Mouse (Mus musculus) gastrocnemius, adult 2 months (tissue): ENCODE data around the gene Crispld2. TPM values are rescaled to one million over a fixed set of nuclear protein-coding genes. Genes with fewer than 3 reads are reported as not detected.

Experiments
- DNase-seq: peaks from one replicate; pipeline ENCODE4 v3.0.0; 2022
- H3K27ac ChIP-seq: fragments of 200-600 bp; 2 replicates; pipeline ENCODE4 v1.8.1; 2022; ENCODE audit warnings: mild to moderate bottlenecking
- H3K4me3 ChIP-seq: fragments of 200-600 bp; 2 replicates; pipeline ENCODE4 v1.8.1; 2022; ENCODE audit warnings: mild to moderate bottlenecking, moderate library complexity
- CTCF ChIP-seq: fragments of 200-600 bp; IDR thresholded peaks from 2 replicates; pipeline ENCODE4 v1.8.1; 2022; ENCODE audit warnings: antibody characterized with exemption, mild to moderate bottlenecking, moderate library complexity
- intact Hi-C: fragments of 180-260 bp; cut with DNase I; formaldehyde crosslinking; loops from one replicate; pipeline ENCODE4 v1.15.1; 2025
- long read RNA-seq, 2 experiments: library from polyadenylated mRNA; stranded (forward); transcript quantifications; one replicate each; pipeline ENCODE4 v2.0.0; 2021
- total RNA-seq, 2 experiments: library from RNA; stranded (reverse); gene quantifications; 2 replicates each; pipeline ENCODE4 v1.2.3; 2021

The Crispld2 gene
- 10 to 100 TPM in 1 of 2 experiments, 1 to 10 TPM in 1; 9.5 to 19.6 TPM for total RNA-seq
- long read RNA-seq, experiment 1, full-length matches to known transcripts: 11 of 20 reads
- long read RNA-seq, experiment 1, partial matches to known transcripts: 9 of 20 reads
- long read RNA-seq, experiment 1, other reads (novel, unspliced or antisense): 0 of 20 reads
- long read RNA-seq, experiment 2, full-length matches to known transcripts: 3 of 9 reads
- long read RNA-seq, experiment 2, partial matches to known transcripts: 5 of 9 reads
- long read RNA-seq, experiment 2, other reads (novel, unspliced or antisense): 1 of 9 reads

DNA sequence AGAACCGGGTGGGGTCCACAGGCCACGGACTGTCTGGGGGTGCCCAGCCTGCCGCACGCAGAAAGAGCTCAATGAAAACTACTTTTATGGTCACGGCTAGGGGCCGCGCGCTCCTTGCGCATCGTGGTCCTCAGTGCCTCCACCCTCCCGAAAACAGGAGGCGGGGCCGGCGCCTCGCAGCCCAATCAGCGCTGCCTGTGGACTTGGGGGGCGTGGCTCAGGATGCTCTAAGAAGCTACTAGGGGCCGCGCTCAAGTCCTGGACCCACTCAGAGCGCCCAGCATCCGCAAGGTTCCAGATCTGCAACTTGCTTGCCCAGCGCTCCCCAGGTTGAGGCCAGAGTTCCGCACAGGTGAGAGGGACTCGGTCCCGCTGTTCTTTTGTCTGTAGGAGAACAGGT lies at the start of gene Crispld2:
Gene Crispld2 (plus strand): TSS at position 190 of the 400 bp plus-strand sequence.
- peak; percentile 29; the same call in 1 of the 2 replicates for TF ChIP-seq CTCF
- Histone ChIP-seq H3K4me3 (peak within 1 kb of the TSS; percentile 70), H3K27ac (peak within 1 kb of the TSS; percentile 58)
- peak; percentile 90 for DNase-seq
- intact Hi-C loops: no loop called here

DNA sequence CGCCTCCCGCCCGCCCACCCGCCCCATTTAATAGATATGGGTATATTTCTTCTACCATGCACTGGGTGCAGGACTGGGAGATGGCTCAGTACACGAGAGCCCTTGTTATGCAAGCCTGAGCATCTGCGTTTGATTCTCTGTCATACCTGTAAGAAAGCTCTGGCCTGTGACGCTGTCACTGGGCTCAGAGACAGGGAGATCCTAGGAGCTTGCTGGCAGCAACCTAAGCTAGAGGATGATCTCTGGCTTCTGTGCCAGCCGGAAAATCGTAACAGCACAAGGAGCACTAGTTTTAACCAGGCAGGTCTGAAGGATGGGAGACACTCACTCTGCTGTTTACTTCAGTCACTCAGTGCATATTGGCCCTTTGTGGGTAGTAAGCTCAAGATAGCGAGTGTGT lies 48.6 kb upstream of the Crispld2 start:
- no peak for DNase-seq

DNA sequence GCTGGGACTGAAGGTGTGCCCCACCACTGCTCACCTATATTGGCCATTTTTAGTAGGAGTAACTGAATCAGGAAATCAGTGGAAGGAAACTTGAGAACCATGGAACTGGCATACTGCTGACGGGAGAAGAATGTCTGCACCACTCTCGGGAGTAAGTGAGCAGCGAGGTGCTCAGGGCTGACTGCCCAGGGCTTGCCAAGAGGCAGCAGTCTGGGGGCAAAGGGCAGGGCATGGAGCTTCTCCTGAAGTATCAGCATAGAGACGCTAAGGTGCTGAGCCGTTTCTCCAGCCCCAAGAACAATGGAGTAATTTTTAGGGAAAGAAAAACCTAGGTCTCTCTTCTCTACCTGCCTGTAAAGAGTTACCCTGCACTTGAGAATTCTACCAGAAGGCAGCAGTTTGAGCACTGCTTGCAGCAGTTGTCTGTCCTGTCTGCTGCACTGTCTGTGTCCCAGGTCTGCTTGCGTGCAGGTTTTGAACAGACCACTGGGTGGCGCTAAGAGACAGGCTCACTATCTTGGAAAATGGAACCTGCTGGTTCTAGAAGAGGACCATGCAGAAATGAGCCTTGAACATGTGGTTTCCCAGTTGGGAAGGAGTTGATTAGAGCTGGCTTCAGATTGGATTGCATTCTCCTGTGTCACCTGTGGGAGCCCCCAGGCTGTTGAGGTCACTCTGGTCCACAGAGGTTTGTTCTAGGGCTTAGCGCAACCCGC lies 48.0 kb upstream of the Crispld2 start:
- H3K27ac ChIP-seq: peak overlapping the region; percentile 31; the same call in 1 of the 2 replicates
- intact Hi-C loops: loop anchor here (1.0 kb wide), 1 partner anchor 134 kb away; no protein-coding TSS in a partner anchor
- peak; percentile 100 for TF ChIP-seq CTCF
- no peak overlapping the region for H3K4me3 ChIP-seq
- DNase-seq: peak; percentile 78

More for the DNA sequence above, 48.6 kb upstream of the Crispld2 start:
- no peak for TF ChIP-seq CTCF
- intact Hi-C loops: loop anchor here (1.0 kb wide), 1 partner anchor 135 kb away; no protein-coding TSS in a partner anchor
- Histone ChIP-seq H3K27ac (peak overlapping the region; percentile 31; the same call in 1 of the 2 replicates), H3K4me3 (no peak overlapping the region)

DNA sequence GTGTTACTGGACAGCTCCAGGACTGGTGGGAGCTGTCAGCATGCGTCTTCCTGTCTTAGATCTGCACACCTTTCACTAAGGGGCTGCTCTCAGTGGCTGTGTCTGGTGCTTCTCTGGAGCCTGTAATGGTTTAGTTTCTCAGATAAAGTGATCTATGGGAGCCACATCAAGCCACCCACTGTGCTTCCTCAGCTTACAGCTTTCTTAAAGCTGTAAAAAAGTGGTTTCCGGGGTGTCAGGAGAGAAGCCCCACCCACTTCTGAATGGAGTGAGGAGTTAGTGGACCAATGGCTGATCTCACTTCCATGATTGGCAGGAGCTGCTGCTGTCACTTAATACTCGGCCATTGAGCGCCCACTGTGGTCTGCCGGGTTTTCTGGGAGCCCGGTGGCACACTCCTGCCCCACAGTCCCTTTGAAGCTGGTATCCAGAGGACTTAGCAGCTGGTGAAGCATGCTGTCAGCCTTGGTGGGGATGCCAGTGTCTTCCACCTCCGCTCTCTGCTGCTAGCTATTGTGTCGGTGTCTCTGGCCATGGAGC lies 45.8 kb upstream of the Crispld2 start:
- no peak for TF ChIP-seq CTCF
- intact Hi-C loops: loop anchor here (5.0 kb wide), 1 partner anchor 51 kb away; no protein-coding TSS in a partner anchor
- no peak for DNase-seq
- no peak overlapping the region for H3K4me3 ChIP-seq
- H3K27ac ChIP-seq: no peak overlapping the region

DNA sequence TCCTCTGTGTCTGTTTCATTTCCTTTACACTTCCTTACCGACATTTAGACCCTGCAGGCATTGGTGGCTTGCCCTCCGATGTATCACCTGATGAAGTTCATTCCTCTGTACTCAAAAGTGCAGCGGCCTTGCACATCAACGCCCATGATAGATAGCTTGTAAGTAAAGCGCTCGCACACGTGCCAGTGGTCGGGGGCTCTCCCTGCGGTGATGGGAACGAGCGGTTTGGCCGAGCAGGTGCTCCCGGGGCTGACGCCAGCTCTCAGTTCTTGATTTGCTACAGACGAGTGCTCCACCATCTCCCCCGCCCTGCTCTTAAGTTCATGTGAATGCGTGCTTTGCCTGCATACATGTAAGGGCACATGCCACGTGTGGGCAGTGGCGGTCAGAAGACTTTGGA lies 44.6 kb upstream of the Crispld2 start:
- intact Hi-C loops: loop anchor here (5.0 kb wide), 1 partner anchor 50 kb away; no protein-coding TSS in a partner anchor
- no peak for TF ChIP-seq CTCF
- Histone ChIP-seq H3K27ac (no peak overlapping the region), H3K4me3 (no peak overlapping the region)
- DNase-seq: no peak

DNA sequence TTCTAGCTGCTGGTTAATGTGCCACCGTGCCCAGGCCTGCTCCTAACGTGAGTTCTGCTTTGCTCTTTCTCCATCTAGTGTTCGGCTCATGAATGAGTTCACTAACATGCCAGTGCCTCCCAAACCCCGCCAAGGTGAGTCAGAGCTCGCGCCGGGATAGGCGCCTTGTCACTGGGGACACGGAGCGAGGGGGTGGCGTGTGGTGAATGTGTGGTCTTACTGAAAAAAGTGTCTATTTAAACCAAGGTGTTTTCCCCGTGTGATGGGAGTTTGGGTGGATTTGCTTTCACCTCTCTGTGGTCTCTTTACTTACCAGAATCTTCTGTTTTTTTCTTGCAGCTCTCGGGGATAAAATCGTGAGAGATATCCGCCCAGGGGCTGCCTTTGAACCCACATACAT lies 43.9 kb upstream of the Crispld2 start:
- intact Hi-C loops: loop anchor here (5.0 kb wide), 1 partner anchor 49 kb away; no protein-coding TSS in a partner anchor
- no peak for TF ChIP-seq CTCF
- no peak overlapping the region for H3K4me3 ChIP-seq
- H3K27ac ChIP-seq: no peak overlapping the region
- DNase-seq: no peak

DNA sequence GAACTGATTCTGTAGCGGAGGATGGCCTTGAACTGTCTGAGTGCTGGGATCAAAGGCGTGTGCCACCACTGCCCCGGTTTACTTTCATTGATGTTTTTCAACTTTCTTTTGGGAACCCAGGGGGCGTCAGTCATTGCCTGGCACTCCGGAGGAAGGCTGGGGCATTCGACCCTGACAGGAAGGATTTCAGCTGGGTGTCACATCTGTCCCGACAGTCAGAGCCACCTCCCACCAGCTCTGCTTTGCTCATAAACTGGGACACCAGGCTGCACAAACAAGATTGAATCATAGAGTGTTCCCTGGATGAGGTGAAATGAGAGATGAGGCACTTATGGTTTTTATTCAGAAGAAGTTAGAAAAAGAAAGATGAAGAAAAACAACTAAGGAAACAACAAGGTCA lies 40.0 kb upstream of the Crispld2 start:
- intact Hi-C loops: no loop called here
- Histone ChIP-seq H3K4me3 (no peak overlapping the region), H3K27ac (no peak overlapping the region)
- DNase-seq: no peak
- no peak for TF ChIP-seq CTCF

DNA sequence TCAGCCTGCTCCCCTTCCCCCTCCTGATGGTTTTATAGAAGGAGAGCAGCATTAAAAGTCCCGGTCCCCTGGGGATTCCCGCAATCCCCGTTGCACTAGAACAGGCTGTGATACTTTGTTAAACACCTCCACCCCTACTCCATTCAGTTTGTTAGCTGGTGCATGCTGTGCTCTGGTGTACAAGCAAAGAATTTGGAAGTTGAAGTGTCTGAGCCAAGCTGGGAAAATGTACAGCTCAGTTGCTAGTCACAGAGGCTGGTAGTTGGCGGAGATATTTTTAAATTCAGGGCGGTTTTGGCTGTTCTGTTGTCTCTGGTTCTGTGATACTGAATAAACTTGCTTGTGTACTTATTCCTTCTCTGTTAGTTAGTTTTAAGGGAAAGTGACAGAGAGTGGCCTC lies 39.5 kb upstream of the Crispld2 start:
- no peak for DNase-seq
- Histone ChIP-seq H3K4me3 (no peak overlapping the region), H3K27ac (no peak overlapping the region)
- TF ChIP-seq CTCF: no peak
- intact Hi-C loops: no loop called here

DNA sequence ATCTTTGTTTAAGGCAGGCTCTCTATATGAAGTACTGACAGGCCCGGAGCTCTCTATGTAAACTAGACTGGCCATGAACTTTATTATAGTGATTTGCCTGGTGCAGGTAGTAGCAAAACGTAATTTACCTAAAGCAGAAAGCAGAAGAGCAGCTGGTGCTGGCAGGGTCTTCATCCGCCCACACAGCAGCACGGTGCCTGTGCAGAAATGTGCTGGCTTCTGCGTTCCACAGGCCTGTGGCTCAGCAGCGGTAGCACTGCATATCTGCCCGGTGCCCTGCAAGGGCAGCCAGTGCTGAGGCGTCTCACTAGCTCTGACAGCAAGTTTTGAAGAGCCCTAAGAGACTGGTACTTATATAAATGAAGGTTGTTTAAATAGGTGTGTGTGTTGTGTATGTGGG lies 36.9 kb upstream of the Crispld2 start:
- no peak for TF ChIP-seq CTCF
- Histone ChIP-seq H3K27ac (no peak overlapping the region), H3K4me3 (no peak overlapping the region)
- intact Hi-C loops: no loop called here
- DNase-seq: no peak

DNA sequence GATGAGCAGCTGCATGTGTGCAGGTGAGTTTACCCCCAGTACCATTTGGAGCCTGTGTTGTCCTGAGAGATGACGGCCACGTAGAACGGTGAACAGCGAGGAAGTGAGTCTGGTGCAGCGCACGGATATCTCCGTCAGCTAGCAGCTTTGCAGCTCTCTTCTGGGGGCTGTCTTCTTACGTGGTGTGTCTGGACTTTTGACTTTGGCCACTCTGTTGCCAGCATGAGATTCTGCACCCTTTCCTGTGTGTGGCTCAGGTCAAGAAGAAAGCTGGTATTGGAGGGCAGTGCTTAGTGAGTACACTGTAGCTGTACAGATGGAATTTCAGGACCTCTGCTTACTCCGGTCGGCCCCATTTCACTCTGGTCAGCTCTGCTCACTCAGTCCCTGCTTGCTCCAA lies 34.2 kb upstream of the Crispld2 start:
- no peak for TF ChIP-seq CTCF
- intact Hi-C loops: no loop called here
- no peak overlapping the region for H3K4me3 ChIP-seq
- DNase-seq: no peak
- H3K27ac ChIP-seq: no peak overlapping the region

DNA sequence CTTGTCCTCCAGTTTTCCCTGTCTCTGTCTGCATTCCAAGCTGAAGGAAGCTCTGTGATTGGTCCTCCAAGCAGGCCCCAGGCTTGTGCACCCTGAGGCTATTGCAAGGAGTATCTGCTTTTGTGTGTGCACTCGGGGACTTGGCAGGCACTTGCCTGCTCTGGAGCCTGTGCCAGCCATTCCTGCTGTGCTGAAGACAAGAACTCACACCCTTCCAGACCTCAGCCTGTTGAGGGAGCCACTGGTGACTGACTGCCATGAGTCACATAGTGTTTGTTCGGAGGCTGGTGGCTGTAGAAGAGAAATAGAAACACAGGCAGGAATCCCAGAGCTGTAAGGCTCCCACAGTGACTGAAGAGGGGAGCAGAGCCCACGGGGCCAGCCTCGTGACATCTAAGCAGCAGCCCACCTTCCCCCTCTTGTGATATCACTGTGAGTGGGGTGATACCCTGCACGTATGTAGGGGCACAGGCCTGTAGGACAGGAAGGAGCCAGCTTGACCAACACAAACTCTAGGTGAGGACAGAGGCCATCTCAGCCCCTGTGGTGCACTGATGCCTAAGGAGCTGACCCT lies 31.6 kb upstream of the Crispld2 start:
- intact Hi-C loops: no loop called here
- H3K4me3 ChIP-seq: no peak overlapping the region
- peak; percentile 70 for DNase-seq
- no peak overlapping the region for H3K27ac ChIP-seq
- TF ChIP-seq CTCF: no peak

DNA sequence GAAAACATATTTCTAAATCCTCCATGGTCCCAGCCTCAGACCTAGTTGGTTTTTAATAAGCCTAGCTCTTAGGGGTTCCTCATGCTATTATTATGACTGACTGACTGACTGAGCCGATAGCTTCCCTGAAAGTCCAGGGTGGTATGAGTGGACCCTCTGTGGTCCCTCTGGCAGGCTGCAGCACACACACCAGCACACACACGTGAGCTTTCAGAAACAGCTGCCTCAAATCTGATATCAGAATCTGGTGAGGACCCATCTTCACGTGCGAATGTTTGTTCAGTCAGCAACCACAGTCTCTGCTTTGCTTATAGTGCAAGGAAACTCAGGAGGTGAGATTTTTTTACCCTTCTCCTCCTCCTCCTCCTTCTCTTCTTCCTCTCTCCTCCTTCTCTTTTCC lies 27.4 kb upstream of the Crispld2 start:
- Histone ChIP-seq H3K27ac (peak overlapping the region; percentile 73; the same call in 1 of the 2 replicates), H3K4me3 (no peak overlapping the region)
- no peak for TF ChIP-seq CTCF
- intact Hi-C loops: no loop called here
- DNase-seq: no peak

DNA sequence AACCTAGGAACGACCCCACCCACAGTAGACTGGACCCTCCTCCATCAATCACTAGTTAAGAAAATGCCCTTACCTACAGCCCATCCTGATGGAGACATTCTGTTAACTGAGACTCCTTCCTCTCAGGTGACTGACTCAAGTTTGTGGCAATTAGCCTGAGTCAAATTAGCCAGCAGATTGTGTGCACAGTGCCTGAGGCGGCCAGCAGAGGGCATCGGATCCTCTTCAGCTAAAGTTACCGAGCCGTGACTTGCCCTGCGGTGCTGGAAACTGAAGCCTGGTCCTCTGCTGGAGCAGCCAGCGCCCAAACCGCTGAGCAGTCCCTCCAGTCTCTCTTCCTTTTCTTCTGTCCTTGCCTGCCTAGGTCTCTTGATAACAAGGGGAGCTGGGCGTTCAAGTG lies 24.8 kb upstream of the Crispld2 start:
- no peak overlapping the region for H3K27ac ChIP-seq
- intact Hi-C loops: no loop called here
- DNase-seq: no peak
- no peak overlapping the region for H3K4me3 ChIP-seq
- TF ChIP-seq CTCF: peak; percentile 40
